Mouse (Mus musculus): ENCODE data around the gene Gm49352. TPM values are rescaled to one million over a fixed set of nuclear protein-coding genes. Genes with fewer than 3 reads are reported as not detected.
"Not testable (repeated sequence)": the region's sequence is repeated elsewhere in the genome, so short reads cannot be mapped to it uniquely, and the experiment has no call there.

The Gm49352 gene
- total RNA-seq (2017) = not detected in 2 replicates

DNA sequence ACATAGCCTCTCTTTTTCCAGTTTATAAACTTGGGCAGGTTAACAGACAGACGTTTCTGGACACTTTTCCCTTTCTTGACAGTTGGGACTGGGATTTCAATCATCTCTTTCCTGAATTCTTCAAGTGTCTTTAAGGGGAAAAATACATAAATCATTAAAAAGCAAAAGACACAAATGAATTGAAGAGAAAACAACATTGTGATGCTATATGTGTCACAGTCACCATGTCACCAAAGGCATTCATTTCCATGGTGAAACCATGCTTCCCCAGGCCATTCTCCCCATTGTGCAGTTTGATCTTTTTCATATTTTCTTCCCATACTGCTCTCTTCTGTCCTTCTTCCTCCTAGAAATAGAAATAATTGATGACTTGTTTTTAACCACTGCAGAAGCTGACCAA, at the start of gene Gm49352:
Gm49352 (minus strand) TSS at position 101 of the 400 bp plus-strand sequence.
- not testable (repeated sequence) for ATAC-seq (replicated peaks in 1 of 2; ENCODE audit: insufficient read depth in 1 of 2, low FRiP score in 2 of 2, low TSS enrichment in 1 of 2, low read depth in 1 of 2, poor library complexity in 2 of 2, severe bottlenecking in 2 of 2)

DNA sequence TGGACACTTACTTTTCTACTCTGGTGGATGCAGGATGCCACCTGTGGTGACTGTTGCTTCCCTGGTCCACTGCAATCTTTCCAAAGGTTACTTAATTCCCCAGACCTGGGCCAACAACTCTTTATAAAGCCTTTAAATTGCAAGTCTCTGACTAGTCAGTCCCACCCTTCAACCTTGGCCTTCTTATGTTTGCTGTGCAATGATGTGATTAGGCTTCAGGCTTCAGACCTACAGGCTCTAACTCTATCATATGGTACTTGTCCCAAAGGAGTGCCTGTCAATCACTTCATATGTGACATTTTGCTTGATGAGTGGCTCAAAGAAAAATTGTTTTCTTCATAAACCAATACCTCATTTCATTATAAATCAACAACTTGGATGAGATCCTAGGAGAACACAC, 2.1 kb upstream of the Gm49352 start, which contains the start of gene Cts3:
Cts3 (minus strand) TSS at position 101 of the 400 bp plus-strand sequence.
- ATAC-seq (replicated peaks in 1 of 2; ENCODE audit: insufficient read depth in 1 of 2, low FRiP score in 2 of 2, low TSS enrichment in 1 of 2, low read depth in 1 of 2, poor library complexity in 2 of 2, severe bottlenecking in 2 of 2) = no peak

DNA sequence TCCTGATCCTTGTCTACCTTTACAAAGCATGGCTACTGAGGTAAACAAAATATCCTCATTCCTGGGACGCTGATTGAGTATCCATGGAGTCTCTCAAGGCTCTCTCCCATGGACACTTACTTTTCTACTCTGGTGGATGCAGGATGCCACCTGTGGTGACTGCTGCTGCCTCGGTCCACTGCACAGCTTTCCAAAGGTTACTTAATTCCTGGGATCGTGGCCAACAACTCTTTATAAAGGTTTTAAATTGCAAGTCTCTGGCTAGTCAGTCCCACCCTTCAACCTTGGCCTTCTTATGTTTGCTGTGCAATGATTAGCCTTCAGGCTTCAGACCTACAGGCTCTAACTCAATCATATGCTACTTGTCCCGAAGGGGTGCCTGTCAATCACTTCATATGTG, 26.3 kb downstream of the Gm49352 start, which contains the start of gene Ctsm:
Ctsm (minus strand) TSS at position 209 of the 400 bp plus-strand sequence.
- ATAC-seq (replicated peaks in 1 of 2; ENCODE audit: insufficient read depth in 1 of 2, low FRiP score in 2 of 2, low TSS enrichment in 1 of 2, low read depth in 1 of 2, poor library complexity in 2 of 2, severe bottlenecking in 2 of 2) = no peak

Other genes starting within 250 kb of the Gm49352 start
- not detected in 2 replicates for gene Cts7, start 210.0 kb downstream of the Gm49352 start, total RNA-seq (2017)
- not detected in 2 replicates for gene Ctsm, start 26.3 kb downstream of the Gm49352 start, total RNA-seq (2017)
- gene Cts3, start 2.0 kb upstream of the Gm49352 start, total RNA-seq (2017) = not detected in 2 replicates